Mouse (Mus musculus): ENCODE data around the gene Tnrc6c.

- TF ChIP-seq EP300 (optimal IDR thresholded peaks at IDR 0.05) (no peak), CTCF (IDR thresholded peaks at IDR 0.05; ENCODE audit: low read depth) (no peak)
Measured at GRCm38 (mm10) chr11:117712065-117712464, 58.0 kb downstream of the Tnrc6c start.
